ENCODE assay signal across 9 mouse cellular contexts in the genomic region with DNA sequence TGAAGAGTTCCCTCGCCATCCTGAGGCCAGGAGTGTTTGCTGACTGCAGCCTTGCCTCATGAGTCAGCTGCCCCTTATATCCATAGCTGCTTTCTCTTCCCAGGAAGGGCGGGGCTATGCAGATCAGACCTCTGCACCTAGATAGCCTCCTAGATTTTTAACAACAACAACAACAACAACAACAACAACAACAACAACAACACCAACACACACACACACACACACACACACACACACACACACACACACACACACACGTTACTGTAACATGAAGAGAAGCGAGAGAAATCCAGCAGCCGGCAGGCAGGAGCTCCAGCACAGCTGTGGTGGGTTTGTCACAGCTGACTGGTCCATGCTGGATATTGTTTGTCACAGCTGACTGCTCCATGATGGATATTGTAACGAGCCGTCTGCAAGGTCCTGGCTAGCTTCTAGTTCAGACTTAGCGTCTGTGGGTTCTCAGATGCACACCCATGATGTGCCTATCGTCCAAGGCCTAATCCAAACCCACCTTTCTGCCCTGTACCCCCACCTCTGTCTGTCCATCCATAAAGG. TPM values are rescaled to one million over a fixed set of nuclear protein-coding genes. Genes with fewer than 3 reads are reported as not detected.
"Had no signal": no experiment of that assay in that cellular context is flagged by ENCODE, and none has a peak within 500 bp of the region (broad histone marks: within the 10 kb centered on the region; RNA-seq: fewer than 3 reads in every experiment).

A gene (minus strand): TSS at position 51 of the 555 bp plus-strand sequence.

RNA-seq across cellular contexts. Expression of the gene that starts here (rescaled TPM):
- polyA plus RNA-seq: liver, adult 2 months; liver, embryonic 12.5 days; liver, embryonic 14.5 days; lung, embryonic 15.5 days; myocyte; neural tube, embryonic 11.5 days; stomach, embryonic 15.5 days; stomach, postnatal 0 days; testis, adult 2 months had no signal
